Mouse (Mus musculus): ENCODE data around the gene C2cd4c.

DNA sequence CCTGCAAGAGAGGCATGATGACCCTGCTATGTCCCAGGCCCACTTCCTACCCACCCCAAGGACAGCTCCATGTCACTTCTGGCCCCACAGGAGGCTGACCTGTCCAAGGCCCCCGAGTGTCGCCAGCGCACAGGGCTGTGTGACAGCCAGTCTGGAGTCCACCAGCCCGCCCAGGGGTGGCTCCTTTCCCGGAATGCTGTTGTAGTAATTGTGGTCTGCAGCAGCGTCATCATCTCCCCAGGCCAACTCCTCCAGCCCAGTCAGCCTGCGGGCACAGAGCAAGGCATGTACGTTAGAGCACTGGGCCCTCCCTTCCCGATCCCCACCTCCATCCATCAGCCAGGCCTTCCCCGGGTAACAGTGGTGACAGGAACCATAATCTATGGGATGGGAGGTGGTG is 12.3 kb upstream of the C2cd4c start:
- TF ChIP-seq POLR2A (IDR thresholded peaks at IDR 0.05; ENCODE audit: low read depth, low read length) (no peak), CTCF (conservative IDR thresholded peaks at IDR 0.05; ENCODE audit: insufficient read depth, insufficient read length, low read depth, low read length) (no peak)
